Mouse (Mus musculus): ENCODE measurements around the gene Kif1a. TPM values are rescaled to one million over a fixed set of nuclear protein-coding genes. Genes with fewer than 3 reads are reported as not detected.

Kif1a gene
- not detected in 2 replicates for polyA plus RNA-seq (2012; ENCODE audit: insufficient read depth, insufficient read length, missing spikeins)

DNA sequence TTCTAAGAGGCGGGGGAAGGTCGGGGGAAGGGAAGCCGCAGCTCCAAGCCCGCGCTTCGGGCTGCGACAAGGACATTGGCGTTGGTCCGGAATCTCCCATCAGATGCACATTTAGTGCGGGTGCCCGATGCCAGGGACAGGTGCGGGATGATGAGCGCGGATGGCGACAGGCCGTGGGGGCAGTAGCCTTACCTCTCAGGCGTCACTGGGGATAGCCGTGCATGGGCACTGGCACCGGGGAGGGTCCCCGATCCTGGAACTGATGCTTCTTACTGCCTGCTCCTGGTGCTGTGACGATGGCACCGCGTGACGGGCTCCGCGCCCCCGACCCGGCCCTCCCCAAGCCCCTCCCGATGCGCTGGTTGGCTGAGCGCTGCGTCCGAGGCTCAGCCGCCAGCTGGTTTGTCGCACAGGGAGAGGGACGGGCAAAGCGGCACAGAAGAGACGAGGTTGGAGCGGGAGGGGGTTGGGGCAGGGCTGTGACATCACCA lies at the start of gene Kif1a:
Kif1a (minus strand) TSS at position 381 of the 491 bp plus-strand sequence.
- peak within 1 kb of the TSS; percentile 39 for H3K4me3 ChIP-seq (ENCODE audit: insufficient read depth, low read depth, low read length)
- no peak within 1 kb of the TSS for H3K27ac ChIP-seq (replicated peaks; ENCODE audit: low read depth, low read length)

DNA sequence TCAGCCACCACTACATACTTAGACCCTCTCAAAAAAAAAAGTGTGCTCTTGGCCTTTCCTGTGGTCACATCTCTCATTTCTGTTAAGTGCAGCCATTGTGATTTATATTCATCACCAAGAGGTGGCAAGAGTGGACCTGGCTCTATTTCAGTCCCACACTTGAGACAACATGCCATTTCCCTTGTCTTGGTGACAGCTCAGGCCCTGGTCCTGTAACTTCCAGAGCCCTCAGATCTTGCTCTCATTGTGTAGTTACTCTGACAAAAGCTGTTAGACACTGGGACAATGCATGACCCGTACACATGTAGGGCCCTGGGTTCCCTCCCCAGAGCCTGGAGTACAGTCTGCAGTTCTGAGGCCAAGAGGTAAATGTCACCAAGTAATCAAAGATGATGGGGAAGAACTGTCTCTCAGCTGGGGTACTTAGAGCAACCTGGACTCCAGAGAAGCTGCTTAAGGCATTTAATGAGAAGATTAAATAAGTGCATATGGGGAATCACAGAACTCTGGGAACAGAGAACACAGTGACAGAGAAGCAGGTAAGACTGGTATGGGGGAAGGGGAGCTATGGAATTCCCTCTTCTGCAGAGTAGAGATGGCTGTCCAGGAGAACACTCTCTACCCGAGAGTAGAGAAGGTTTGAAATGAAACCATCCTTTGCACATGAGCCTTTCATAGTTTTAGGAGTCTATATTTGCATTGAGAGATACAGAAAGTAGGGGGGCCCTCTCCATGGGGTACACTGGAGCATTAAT lies 49.3 kb upstream of the Kif1a start:
- Histone ChIP-seq H3K27ac (replicated peaks; ENCODE audit: low read depth, low read length) (no peak overlapping the region), H3K4me1 (ENCODE audit: control insufficient read depth, insufficient read depth, insufficient read length, low read length) (no peaks in the 10 kb centered on the region), H3K4me3 (ENCODE audit: insufficient read depth, low read depth, low read length) (no peak overlapping the region)

More for the DNA sequence above, at the start of gene Kif1a:
- no peaks in the 10 kb centered on the region for H3K4me1 ChIP-seq (ENCODE audit: control insufficient read depth, insufficient read depth, insufficient read length, low read length)

DNA sequence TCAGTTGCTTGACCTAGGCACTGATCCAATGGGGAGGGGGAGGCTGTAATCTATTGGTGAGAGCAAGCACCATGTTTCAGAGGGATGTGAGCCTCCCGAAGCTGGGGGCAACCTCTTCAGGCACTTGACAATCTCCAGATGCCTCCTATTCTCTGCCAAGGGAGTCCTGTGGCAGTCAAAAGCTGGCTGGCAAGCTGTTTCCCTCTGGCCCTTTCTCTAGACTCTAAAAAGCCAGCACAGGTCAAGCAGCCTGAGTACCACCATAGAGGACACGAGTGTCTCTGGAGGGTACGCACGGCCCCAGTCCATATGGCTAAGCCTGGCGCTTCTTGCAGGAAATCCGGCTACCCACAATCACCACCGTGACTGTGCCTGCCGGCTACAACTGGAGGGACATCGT lies 42.4 kb upstream of the Kif1a start:
- Histone ChIP-seq H3K27ac (replicated peaks; ENCODE audit: low read depth, low read length) (no peak overlapping the region), H3K4me3 (ENCODE audit: insufficient read depth, low read depth, low read length) (no peak overlapping the region), H3K4me1 (ENCODE audit: control insufficient read depth, insufficient read depth, insufficient read length, low read length) (peaks cover 5% of the 10 kb centered on the region)

DNA sequence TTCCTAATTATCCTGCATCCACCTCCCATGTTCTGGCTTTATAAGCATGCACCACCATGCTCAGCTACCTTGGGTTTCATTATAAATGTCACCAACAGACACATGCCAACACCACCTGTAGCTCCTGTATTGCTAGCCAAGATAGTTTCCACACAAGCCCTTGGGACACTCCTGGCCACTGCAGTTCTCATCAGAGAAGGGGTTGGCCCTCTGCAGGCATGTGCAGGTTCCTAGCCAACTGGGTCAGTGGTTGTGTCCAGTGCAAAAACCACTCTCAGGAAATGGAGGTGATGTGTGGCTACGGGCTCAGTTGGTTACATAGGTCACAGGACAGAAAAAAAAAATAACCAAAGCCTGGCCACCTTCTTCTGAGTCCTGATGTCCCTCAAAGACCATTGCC lies 41.1 kb upstream of the Kif1a start:
- no peak overlapping the region for H3K27ac ChIP-seq (replicated peaks; ENCODE audit: low read depth, low read length)
- peaks cover 5% of the 10 kb centered on the region for H3K4me1 ChIP-seq (ENCODE audit: control insufficient read depth, insufficient read depth, insufficient read length, low read length)
- H3K4me3 ChIP-seq (ENCODE audit: insufficient read depth, low read depth, low read length) = no peak overlapping the region

DNA sequence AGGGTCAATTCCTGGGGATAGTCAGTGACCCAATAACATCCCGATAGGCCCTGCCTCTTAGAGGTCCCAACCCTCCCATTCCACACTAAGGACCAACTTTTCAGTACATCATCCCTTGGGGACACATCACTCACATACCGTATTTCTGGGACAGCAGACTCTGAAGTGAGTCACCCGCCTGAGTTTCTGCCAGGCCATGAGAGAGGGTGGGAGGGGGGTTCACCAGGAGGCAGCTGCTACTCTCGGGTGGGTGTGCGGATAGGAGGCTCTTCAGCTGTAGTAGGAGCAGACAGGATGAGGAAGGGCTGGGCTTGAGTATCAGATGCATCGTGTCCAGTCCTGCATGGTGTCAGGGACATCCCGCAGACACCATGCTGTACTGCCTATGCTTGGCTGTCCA lies 38.0 kb upstream of the Kif1a start:
- no peak overlapping the region for H3K27ac ChIP-seq (replicated peaks; ENCODE audit: low read depth, low read length)
- H3K4me1 ChIP-seq (ENCODE audit: control insufficient read depth, insufficient read depth, insufficient read length, low read length) = peaks cover 5% of the 10 kb centered on the region
- no peak overlapping the region for H3K4me3 ChIP-seq (ENCODE audit: insufficient read depth, low read depth, low read length)

DNA sequence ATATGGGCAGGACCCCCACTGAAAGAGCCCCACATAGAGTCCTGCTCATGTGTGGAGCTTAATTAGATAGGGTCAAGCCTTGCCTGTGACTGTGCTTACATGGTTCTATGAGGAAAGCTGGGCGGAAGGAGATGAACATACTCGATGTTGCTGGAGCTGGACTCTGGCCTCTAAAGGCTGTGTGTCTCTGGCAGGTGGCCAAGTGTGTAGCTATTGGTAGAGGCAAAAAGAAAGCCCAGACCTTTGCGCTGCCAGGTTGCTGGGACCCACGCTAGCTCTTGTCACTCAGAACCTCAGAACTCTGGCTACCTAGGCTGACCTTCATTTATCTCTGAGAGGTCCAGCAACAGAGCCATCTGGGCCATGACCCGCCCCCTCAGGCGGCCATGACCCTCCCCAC lies 36.8 kb upstream of the Kif1a start:
- Histone ChIP-seq H3K27ac (replicated peaks; ENCODE audit: low read depth, low read length) (no peak overlapping the region), H3K4me3 (ENCODE audit: insufficient read depth, low read depth, low read length) (no peak overlapping the region)

DNA sequence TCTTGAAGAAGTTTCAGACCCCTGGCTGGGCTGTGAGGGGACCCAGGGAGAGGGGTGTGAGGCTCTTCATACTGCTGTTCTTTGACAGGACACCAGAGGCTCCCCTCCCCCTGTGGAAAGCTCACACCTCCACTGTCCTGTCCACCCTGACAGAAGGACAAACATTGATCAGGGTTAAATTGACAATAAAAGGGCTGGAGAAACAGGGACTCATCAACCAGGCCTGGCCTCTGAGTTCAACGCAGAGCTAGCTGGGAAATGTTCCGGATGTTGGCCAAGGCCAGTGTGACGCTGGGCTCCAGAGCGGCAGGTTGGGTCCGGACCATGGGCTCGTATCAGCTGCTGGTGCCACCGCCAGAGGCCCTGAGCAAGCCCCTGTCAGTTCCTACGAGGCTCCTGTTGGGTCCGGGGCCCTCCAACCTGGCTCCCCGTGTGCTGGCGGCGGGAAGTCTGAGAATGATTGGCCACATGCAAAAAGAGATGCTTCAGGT lies 33.3 kb upstream of the Kif1a start, which contains the start of gene Agxt:
Agxt (plus strand) TSS at position 205 of the 491 bp plus-strand sequence.
- Histone ChIP-seq H3K4me1 (ENCODE audit: control insufficient read depth, insufficient read depth, insufficient read length, low read length) (no peaks in the 10 kb centered on the region), H3K4me3 (ENCODE audit: insufficient read depth, low read depth, low read length) (no peak within 1 kb of the TSS), H3K27ac (replicated peaks; ENCODE audit: low read depth, low read length) (no peak within 1 kb of the TSS)

More for the DNA sequence above, 36.8 kb upstream of the Kif1a start:
- H3K4me1 ChIP-seq (ENCODE audit: control insufficient read depth, insufficient read depth, insufficient read length, low read length) = peaks cover 5% of the 10 kb centered on the region

DNA sequence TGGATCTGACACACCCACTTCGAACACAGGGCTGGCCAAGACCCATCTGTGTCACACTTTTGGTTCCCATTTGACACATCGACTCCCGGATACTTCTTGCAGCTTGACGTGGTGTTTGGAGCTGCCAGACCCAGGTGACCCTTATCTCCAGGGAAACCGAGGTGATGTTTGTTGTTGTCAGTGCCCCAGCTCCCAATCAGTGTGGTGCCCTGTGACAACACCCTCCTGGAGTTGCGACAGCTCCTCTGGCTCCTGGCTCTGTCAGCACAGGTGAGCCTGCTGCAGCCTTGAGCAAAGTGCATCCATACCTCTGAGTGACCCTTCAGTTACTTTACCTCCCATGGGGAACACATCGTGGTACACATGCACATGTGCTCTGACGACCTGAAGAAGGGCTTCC lies 30.9 kb upstream of the Kif1a start:
- no peaks in the 10 kb centered on the region for H3K4me1 ChIP-seq (ENCODE audit: control insufficient read depth, insufficient read depth, insufficient read length, low read length)
- no peak overlapping the region for H3K4me3 ChIP-seq (ENCODE audit: insufficient read depth, low read depth, low read length)
- H3K27ac ChIP-seq (replicated peaks; ENCODE audit: low read depth, low read length) = no peak overlapping the region

DNA sequence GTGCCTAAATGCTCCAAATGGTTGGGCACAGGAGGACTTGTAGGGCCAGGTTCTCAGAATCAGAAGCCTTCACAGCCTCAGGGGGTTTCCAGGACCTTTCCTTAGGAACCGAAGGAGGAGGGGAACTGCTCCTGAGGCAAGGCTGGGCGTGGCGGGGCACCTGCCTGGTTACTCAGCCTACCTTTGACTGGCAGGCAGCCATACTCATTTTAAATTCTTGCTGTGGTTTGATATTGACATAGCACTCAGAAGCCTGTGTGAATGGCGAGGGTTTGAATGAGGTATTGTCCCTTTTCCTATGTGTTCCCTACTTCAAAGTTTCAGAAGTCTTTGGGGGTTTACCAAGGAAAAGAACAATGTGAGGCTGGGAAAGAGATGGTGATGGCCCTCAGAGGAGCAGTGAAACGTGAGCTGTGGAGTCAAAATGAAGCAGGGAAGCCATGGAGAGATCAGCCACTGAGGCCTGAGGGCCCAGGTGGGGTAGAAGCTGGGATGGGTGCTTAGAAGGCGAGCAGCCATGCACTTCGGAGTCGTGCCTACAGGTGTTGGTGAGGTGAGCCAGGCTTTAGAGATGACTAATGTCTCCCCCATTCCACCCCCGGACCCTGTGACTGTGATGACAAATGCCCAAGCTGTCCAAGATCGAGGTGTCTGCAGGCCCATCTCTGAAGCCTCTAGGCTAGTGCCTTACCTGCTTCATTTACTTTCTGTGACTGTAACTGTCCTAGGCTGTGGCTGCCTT lies 28.7 kb upstream of the Kif1a start:
- Histone ChIP-seq H3K27ac (replicated peaks; ENCODE audit: low read depth, low read length) (no peak overlapping the region), H3K4me3 (ENCODE audit: insufficient read depth, low read depth, low read length) (no peak overlapping the region), H3K4me1 (ENCODE audit: control insufficient read depth, insufficient read depth, insufficient read length, low read length) (no peaks in the 10 kb centered on the region)

DNA sequence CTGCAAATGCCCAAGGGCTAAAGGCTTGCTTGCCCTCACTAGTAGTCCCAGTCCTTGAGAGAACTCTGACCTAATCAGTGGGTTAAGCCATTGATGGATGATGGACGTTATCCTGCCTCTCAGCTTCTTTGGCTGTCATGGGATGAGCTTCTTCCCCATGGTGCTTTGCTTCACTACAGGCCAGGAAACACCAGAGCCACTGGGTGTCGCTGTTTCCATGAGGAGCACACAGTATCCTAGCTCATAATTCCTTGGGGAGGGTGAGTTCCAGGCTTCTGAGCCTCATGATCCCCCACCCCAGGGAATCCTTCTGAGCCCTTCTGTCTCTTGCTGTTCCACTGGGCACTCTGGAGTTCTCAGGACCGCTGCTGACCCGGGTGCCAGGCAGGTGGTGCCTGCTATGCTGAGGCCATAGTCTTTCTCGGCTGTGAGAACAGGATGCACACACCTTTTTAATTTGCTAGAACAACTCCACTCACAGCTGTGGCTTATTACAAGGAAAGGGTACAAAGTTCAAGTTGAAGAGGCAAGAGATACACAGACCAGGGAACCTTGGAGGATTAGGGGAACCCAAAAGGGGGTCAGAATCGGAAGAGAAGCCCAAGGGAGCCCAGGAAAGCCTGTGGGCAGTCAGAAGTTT lies 27.1 kb upstream of the Kif1a start:
- Histone ChIP-seq H3K4me3 (ENCODE audit: insufficient read depth, low read depth, low read length) (no peak overlapping the region), H3K4me1 (ENCODE audit: control insufficient read depth, insufficient read depth, insufficient read length, low read length) (no peaks in the 10 kb centered on the region), H3K27ac (replicated peaks; ENCODE audit: low read depth, low read length) (no peak overlapping the region)

DNA sequence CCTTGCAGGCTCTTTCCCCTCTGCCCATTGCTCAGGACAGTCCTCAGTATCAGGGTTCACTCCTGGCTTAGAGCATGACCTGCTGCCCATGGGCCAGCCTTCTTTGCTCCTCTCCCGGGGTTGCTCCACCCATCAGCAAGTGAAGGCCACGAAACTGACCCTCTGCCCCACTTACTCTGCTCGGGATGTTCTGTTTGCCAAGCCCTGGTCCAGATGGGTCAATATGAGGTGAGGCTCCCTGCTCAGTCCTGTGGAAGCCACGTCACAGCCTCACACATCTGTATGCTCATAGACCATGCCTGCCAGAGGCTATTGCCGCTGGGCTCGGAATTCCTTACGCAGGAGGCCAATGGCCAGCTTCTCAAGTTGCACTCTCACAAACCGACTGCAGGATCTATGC lies 26.5 kb upstream of the Kif1a start:
- Histone ChIP-seq H3K4me3 (ENCODE audit: insufficient read depth, low read depth, low read length) (no peak overlapping the region), H3K27ac (replicated peaks; ENCODE audit: low read depth, low read length) (no peak overlapping the region), H3K4me1 (ENCODE audit: control insufficient read depth, insufficient read depth, insufficient read length, low read length) (no peaks in the 10 kb centered on the region)

DNA sequence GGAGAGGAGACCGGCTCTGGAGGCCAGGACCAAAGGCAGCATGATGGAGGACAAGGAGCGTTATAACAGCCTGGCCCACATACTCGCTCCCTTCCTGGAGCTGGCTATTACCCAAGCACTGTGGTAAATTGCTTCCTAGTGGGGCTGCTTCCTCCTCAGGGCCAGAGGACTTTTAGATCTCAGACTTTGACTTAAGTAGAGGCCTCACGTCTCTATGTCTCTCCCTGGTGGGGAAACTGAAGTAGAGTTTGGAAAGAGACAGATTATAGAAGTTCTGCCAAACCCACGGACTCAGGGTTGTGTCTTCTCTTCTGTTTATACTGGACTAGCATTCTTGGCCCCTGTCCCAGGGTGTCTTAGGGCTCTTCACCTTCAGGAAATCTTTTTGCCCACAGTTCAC lies 23.5 kb upstream of the Kif1a start:
- Histone ChIP-seq H3K4me1 (ENCODE audit: control insufficient read depth, insufficient read depth, insufficient read length, low read length) (no peaks in the 10 kb centered on the region), H3K27ac (replicated peaks; ENCODE audit: low read depth, low read length) (no peak overlapping the region), H3K4me3 (ENCODE audit: insufficient read depth, low read depth, low read length) (no peak overlapping the region)

DNA sequence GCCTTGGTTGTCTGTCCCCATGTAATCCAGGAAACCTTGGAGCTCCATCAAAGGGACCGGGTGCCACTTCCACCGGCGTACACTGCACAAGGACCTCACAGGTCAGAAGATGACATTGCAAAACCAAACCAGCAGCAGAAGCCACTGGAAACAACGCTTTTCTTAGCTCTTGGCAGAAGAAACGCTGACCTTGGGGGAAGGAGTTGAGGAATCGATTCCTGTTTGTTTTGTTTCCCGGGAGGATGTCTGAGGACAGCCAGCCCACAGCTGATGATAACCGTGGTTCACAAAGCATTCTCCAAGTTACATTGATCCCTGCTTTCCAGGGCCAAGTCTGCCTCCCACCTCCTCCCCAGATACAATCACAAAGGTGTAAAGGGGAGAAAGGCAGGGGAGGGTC lies 22.3 kb upstream of the Kif1a start:
- Histone ChIP-seq H3K4me1 (ENCODE audit: control insufficient read depth, insufficient read depth, insufficient read length, low read length) (no peaks in the 10 kb centered on the region), H3K27ac (replicated peaks; ENCODE audit: low read depth, low read length) (no peak overlapping the region; the same call in 1 of the 2 replicates), H3K4me3 (ENCODE audit: insufficient read depth, low read depth, low read length) (no peak overlapping the region)

DNA sequence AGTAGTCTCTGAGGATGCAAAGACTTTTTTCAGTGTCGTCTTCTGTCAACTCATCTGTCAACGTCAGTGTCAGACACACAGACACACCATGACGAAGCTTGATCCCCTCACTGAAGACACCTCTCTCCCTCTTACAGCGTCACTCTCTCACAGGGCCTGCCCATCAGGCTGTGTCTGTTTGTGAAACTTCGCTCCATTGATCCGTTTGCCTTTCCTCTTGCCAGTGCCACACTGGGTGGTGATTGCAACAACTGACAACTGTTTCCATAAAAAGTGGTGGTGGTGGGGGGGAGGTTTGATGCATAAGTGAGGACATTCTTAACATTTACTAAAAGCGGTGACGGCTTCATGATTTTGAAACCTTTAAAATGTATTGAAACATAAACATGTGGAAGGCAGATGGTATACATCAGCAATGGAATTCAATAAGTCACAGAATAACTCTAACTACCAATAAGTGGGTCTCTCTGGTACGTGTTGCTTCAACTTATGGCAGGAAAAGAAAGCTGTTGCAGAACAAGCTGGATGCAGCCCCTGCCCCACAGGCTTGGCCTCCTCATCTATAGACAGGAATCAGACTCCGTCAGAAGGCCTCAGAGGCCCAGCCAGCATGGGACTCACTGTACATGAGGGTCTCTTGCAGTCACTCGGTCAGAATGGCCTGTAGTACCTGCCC lies 21.6 kb upstream of the Kif1a start:
- Histone ChIP-seq H3K4me3 (ENCODE audit: insufficient read depth, low read depth, low read length) (no peak overlapping the region), H3K4me1 (ENCODE audit: control insufficient read depth, insufficient read depth, insufficient read length, low read length) (no peaks in the 10 kb centered on the region), H3K27ac (replicated peaks; ENCODE audit: low read depth, low read length) (no peak overlapping the region)

DNA sequence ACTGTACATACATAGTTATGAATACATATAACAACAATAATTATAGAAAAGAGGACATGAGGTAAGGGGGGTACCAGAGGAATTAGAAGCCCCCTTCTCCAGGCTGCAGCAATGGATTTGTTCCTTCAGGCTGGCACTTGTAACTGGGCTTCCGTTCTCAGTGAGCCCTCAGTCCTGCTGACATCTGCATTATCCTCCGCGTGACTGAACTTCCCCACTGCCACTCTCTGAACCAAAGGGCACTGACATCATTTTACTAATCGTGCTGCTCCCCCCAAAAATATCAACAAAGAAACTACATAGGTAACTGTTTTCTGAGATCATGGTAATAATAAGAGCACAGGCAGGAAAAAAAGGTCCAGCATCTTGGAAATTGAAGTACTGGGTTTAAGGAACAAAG lies 17.1 kb upstream of the Kif1a start:
- Histone ChIP-seq H3K4me3 (ENCODE audit: insufficient read depth, low read depth, low read length) (no peak overlapping the region), H3K4me1 (ENCODE audit: control insufficient read depth, insufficient read depth, insufficient read length, low read length) (no peaks in the 10 kb centered on the region), H3K27ac (replicated peaks; ENCODE audit: low read depth, low read length) (no peak overlapping the region)
